Mouse (Mus musculus): ENCODE measurements around the gene Slc10a1.

Slc10a1 gene

DNA sequence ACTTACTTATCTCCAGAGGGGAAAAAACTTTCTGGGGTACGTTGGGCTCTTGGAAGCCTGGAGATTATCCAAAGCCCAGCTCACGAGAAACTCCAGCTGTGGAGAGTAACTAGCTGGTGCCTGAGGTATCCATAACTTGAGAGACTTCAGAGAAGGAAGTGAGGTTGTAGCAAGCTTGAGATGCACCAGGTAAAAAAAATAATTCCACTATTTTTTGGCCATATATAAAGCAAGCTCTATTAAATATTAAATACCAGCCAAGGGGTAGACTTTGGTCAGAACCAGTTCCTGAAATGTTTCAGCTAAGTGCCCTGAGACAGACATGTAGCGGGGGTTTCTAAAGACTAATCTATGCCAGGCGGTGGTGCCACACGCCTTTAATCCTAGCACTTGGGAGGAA, at the start of gene Slc10a1:
Slc10a1 (minus strand) TSS at position 101 of the 400 bp plus-strand sequence.
- no peak for DNase-seq (ENCODE audit: low spot score in 2 of 2)

DNA sequence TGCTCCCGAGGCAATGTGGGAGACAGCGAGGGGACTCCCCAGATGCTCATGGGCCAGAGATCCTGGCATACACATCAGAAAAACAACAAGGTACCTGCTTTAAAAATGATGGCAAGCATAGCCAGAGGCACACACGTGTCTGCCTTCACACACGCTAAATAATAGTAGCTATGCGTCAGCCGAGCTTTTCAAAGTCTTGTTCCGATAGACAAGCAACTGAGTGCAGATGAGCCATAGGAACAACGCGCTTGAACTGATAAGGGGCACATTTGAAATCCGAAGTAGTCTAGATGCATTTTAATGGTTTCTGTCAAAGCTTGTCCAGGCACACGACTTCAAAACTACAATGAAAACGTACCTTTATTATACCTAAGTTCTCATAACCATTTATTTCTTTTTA, 49.1 kb upstream of the Slc10a1 start:
- no peak for DNase-seq (ENCODE audit: low spot score in 2 of 2)

DNA sequence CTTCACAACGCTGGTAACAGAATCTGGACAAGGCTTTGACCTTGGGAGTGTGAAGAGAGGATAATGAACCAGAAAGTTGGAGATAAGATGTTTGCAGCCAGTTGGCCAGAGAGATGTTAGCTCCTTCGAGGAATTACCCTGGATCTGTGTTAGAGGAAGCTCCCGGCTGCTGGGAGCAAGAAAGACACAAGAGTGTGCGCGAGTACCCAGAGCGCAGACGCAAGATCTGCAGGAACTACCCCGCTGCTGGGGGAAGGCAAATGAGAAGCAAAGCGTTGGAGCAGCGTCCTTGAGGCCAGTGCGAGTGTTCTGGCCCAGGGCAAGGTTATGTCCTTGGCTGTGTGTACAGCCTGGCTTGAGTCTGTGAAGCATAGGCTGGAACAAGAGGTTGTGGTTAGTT, 45.0 kb upstream of the Slc10a1 start:
- DNase-seq (ENCODE audit: low spot score in 2 of 2) = no peak

GRCm38 (mm10) chr12:81011994-81012393, 43.5 kb upstream of the Slc10a1 start:
- no peak for DNase-seq (ENCODE audit: low spot score in 2 of 2)

DNA sequence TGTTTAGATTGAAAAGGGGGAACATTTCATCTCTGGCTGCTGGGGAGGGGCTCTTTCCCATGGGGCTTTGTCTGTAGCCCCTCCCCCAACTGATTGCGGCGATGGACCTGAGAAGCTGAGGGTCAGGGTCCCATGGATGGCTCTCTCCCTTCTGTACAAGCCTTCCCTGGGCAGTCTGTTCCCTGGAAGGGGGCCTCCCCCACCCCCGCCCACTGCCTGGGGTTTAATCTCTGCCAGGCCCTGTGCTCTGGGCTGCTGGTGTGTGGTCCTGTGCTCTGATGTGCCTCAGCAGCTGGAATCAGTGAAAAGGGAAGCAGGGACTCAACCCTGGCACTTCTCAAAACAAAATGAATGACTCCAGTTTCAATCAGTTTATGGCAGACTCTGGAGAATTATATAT, 41.3 kb upstream of the Slc10a1 start:
- no peak for DNase-seq (ENCODE audit: low spot score in 2 of 2)

- no peak for DNase-seq (ENCODE audit: low spot score in 2 of 2)
Observed at GRCm38 (mm10) chr12:81002841-81003635, 34.5 kb upstream of the Slc10a1 start.

- DNase-seq (ENCODE audit: low spot score in 2 of 2) = no peak
Observed at GRCm38 (mm10) chr12:81000924-81001323, 32.4 kb upstream of the Slc10a1 start.

- no peak for DNase-seq (ENCODE audit: low spot score in 2 of 2)
Observed at GRCm38 (mm10) chr12:80998528-80999221, 30.2 kb upstream of the Slc10a1 start.

DNA sequence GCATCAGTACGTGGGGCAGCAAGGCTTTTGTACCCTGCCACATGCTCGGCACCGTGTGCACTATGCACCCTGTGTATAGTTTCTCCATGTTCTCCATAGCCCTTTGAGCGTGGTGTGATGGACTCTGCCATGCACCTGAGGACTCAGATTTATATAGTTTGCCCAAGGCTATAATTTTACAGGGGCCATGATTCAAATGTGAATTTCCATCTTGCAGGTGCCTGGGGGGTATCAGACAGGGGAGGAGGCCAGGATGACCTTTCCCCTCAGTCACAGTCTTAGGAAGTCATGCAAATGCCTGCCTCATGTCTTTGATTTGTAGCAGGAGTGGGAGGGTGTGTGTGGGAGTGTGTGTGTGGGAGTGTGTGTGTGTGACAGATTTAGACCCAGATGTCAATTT, 29.1 kb upstream of the Slc10a1 start:
- no peak for DNase-seq (ENCODE audit: low spot score in 2 of 2)

- no peak for DNase-seq (ENCODE audit: low spot score in 2 of 2)
Observed at GRCm38 (mm10) chr12:80995326-80995725, 26.8 kb upstream of the Slc10a1 start.

GRCm38 (mm10) chr12:80993773-80994172, 25.3 kb upstream of the Slc10a1 start:
- no peak for DNase-seq (ENCODE audit: low spot score in 2 of 2)

DNA sequence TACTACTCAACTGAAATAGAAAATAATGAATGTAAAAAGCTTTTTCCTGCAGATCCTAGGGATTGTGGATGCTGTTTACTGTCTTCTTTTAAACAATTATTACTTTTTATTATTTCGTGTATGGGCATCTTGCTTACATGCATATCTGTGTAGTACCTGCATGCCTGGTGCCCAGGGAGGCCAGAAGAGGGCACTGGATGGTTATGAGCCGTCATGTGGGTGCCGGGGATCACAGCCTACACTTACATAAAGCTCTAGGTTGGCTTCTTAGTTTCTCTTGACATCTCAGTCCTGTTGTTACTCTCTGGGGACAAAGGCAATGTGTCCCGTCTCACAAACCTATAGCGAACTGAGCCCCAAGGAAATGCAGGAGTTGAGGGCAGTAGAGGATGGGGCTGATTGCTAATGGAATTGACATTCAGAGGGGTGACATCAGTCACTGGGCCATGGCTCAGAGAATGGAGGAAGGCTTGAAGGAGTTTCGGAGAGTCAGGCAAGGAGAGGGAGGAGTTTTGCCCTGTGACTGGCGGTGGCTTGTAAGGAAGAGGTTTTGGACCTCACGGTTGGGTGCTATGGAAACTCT, 24.1 kb upstream of the Slc10a1 start:
- DNase-seq (ENCODE audit: low spot score in 2 of 2) = no peak

- DNase-seq (ENCODE audit: low spot score in 2 of 2) = no peak
Observed at GRCm38 (mm10) chr12:80991806-80992205, 23.3 kb upstream of the Slc10a1 start.

- DNase-seq (ENCODE audit: low spot score in 2 of 2) = no peak
Observed at GRCm38 (mm10) chr12:80990901-80991445, 22.5 kb upstream of the Slc10a1 start.

- no peak for DNase-seq (ENCODE audit: low spot score in 2 of 2)
Observed at GRCm38 (mm10) chr12:80988286-80988685, 19.8 kb upstream of the Slc10a1 start.

- DNase-seq (ENCODE audit: low spot score in 2 of 2) = no peak
Observed at GRCm38 (mm10) chr12:80986628-80987027, 18.1 kb upstream of the Slc10a1 start.

DNA sequence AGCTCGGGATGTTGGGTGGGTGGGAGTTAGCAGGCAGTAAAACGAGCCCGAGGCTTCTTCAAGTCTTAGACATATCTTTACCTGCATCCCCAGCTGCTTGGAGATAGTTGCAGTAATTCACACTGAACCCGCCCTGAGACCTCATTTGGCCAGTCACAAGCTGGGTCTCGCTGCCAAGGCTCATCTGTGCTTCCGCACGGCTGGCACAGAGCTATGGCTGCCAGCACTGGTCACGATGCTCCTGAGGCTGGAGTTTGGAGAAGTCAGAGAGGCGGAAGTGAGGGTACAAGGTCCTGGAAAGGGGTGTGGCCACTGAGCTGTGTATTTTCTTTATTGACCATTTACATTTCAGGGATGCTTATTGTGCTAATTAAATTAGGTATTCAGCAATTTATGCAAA, 15.2 kb upstream of the Slc10a1 start:
- peak in 1 of 2 experiments; percentile 24 for DNase-seq (ENCODE audit: low spot score in 2 of 2)

DNA sequence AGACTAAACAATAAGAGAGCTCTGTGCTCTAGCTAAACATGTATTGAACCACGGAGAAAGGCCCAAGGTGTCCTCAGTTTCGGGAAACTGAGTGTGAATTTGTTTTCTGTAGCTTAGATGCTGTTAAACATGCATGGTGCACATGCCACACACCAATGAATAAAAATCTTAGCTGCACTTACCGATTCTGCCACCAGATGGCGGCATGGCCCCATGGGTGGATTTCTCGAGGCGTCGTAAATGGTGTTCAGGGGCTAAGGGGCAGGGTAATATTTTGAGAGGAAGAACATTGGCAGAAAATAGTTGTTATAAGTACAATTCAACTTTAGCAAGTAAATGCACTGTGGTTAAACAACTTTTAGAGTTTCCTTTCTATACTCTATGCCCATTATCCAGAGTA, 13.8 kb upstream of the Slc10a1 start:
- DNase-seq (ENCODE audit: low spot score in 2 of 2) = peak; percentile 87 to 89

- DNase-seq (ENCODE audit: low spot score in 2 of 2) = no peak
Observed at GRCm38 (mm10) chr12:80975939-80976671, 7.6 kb upstream of the Slc10a1 start.

DNA sequence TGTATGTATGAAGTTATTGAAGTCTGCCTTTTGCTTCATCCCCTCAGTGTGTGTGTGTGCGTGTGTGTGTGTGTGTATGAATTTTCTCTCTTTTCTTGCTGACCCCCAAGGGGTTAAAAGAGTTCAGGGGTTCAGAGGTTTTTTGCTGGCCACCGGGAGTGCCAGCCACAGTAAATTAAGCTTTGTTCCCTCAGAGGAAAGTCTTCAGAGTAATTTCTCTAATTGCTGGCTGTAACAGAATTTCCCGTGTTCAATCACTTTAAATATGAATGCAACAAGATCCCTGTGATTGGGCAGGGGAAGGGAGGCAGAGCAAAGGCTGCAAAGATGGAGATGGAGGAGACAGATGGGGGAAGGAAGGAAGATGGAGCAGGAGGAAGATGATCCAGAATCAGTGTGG, 3.3 kb upstream of the Slc10a1 start:
- no peak for DNase-seq (ENCODE audit: low spot score in 2 of 2)

- DNase-seq (ENCODE audit: low spot score in 2 of 2) = no peak
Observed at GRCm38 (mm10) chr12:80970181-80970705, 1.7 kb upstream of the Slc10a1 start.

- no peak for DNase-seq (ENCODE audit: low spot score in 2 of 2)
Observed at GRCm38 (mm10) chr12:80967918-80968317, 587 bp downstream of the Slc10a1 start.
